Mouse (Mus musculus) kidney, embryonic 16.5 days (tissue): ENCODE measurements around the gene Lyz1. TPM values are rescaled to one million over a fixed set of nuclear protein-coding genes. Genes with fewer than 3 reads are reported as not detected.
"Not testable (repeated sequence)": the region's sequence is repeated elsewhere in the genome, so short reads cannot be mapped to it uniquely, and the experiment has no call there.

Source experiments
- ATAC-seq: fragments of 200-750 bp; cut with Nextera tagmentation; 2 replicates; pipeline ENCODE4 v1.8.0; 2017; ENCODE audit warnings: moderate TSS enrichment; ENCODE audit not compliant: low FRiP score, low TSS enrichment
- H3K27ac ChIP-seq: fragments of 300-500 bp; sonication (generic); 2 replicates; pipeline ENCODE4 v1.5.1; 2014; ENCODE audit warnings: low read length
- H3K27me3 ChIP-seq: fragments of 300-500 bp; sonication (generic); 2 replicates; pipeline ENCODE4 v1.6.1; 2014; ENCODE audit warnings: low read length, control low read depth, mixed read lengths; ENCODE audit not compliant: insufficient read depth
- H3K36me3 ChIP-seq: fragments of 300-500 bp; sonication (generic); 2 replicates; pipeline ENCODE4 v1.6.1; 2014; ENCODE audit warnings: low read length, control low read depth, mixed read lengths; ENCODE audit not compliant: insufficient read depth
- H3K4me1 ChIP-seq: fragments of 300-500 bp; sonication (generic); 2 replicates; pipeline ENCODE4 v1.6.1; 2014; ENCODE audit warnings: low read length, control low read depth, mixed read lengths; ENCODE audit not compliant: insufficient read depth
- H3K4me2 ChIP-seq: fragments of 300-500 bp; sonication (generic); replicated peaks from 2 replicates; pipeline ENCODE4 v1.6.1; 2014; ENCODE audit warnings: low read depth, low read length
- H3K4me3 ChIP-seq: fragments of 300-500 bp; sonication (generic); 2 replicates; pipeline ENCODE4 v1.5.1; 2014; ENCODE audit warnings: mild to moderate bottlenecking, low read length
- H3K9ac ChIP-seq: fragments of 300-500 bp; sonication (generic); replicated peaks from 2 replicates; pipeline ENCODE4 v1.6.1; 2014; ENCODE audit warnings: low read length
- H3K9me3 ChIP-seq: fragments of 300-500 bp; sonication (generic); 2 replicates; pipeline ENCODE4 v1.6.1; 2016; ENCODE audit warnings: low read length, control low read depth
- WGBS: fragments of 180-500 bp; shearing (Covaris S2); extraction: QIAGEN DNeasy Blood & Tissue Kit; methylation state at CpG from one replicate; pipeline ENCODE4 v1.1.7; 2014; 5-methylcytosine and 5-hydroxymethylcytosine counted together
- polyA plus RNA-seq: library from polyadenylated mRNA; unstranded; fragments of >200 nt; fragmentation: Nextera tagmentation; extraction: Ambion mirVana; gene quantifications from 2 replicates; pipeline ENCODE4 v1.2.1, GENCODE M21; 2015

The Lyz1 gene
- polyA plus RNA-seq, 1 experiment from 2014 or later: not detected

- no peak overlapping the region for H3K9ac ChIP-seq
- no peaks in the 10 kb centered on the region for H3K27me3 ChIP-seq
- ATAC-seq: no peak
- no peaks in the 10 kb centered on the region for H3K9me3 ChIP-seq
- no peak overlapping the region for H3K4me2 ChIP-seq
- no peaks in the 10 kb centered on the region for H3K4me1 ChIP-seq
- no peaks in the 10 kb centered on the region for H3K36me3 ChIP-seq
- H3K27ac ChIP-seq: no peak overlapping the region
- WGBS: 81% methylated on average over 7 of the region's 7 CpGs
- H3K4me3 ChIP-seq: no peak overlapping the region
Measured at GRCm38 (mm10) chr10:117281381-117281920, 11.2 kb downstream of the Lyz1 start.

- Histone ChIP-seq H3K27ac (no peak overlapping the region), H3K9me3 (no peaks in the 10 kb centered on the region), H3K4me3 (no peak overlapping the region), H3K4me2 (no peak overlapping the region), H3K36me3 (no peaks in the 10 kb centered on the region), H3K4me1 (no peaks in the 10 kb centered on the region), H3K27me3 (no peaks in the 10 kb centered on the region), H3K9ac (no peak overlapping the region)
- ATAC-seq: no peak
- WGBS: 55% methylated on average over 1 of the region's 1 CpGs
Measured at GRCm38 (mm10) chr10:117280000-117280399, 12.7 kb downstream of the Lyz1 start.

- not testable (repeated sequence) for H3K27me3 ChIP-seq, H3K9ac ChIP-seq, H3K4me1 ChIP-seq, H3K4me2 ChIP-seq, H3K36me3 ChIP-seq, H3K4me3 ChIP-seq, H3K9me3 ChIP-seq, ATAC-seq, H3K27ac ChIP-seq
- 64% methylated on average over 2 of the region's 2 CpGs for WGBS
Measured at GRCm38 (mm10) chr10:117278510-117278909, 14.2 kb downstream of the Lyz1 start.

GRCm38 (mm10) chr10:117277779-117278178, 14.9 kb downstream of the Lyz1 start:
- 85% methylated on average over 9 of the region's 9 CpGs for WGBS
- not testable (repeated sequence) for H3K4me1 ChIP-seq, H3K4me3 ChIP-seq, ATAC-seq, H3K27me3 ChIP-seq, H3K36me3 ChIP-seq, H3K9ac ChIP-seq, H3K9me3 ChIP-seq, H3K4me2 ChIP-seq, H3K27ac ChIP-seq

- ATAC-seq: no peak
- H3K4me3 ChIP-seq: no peak overlapping the region
Measured at GRCm38 (mm10) chr10:117275681-117276369, 16.8 kb downstream of the Lyz1 start.

GRCm38 (mm10) chr10:117274645-117275044, 18.0 kb downstream of the Lyz1 start:
- not testable (repeated sequence) for H3K27ac ChIP-seq, ATAC-seq, H3K9ac ChIP-seq, H3K27me3 ChIP-seq, H3K4me2 ChIP-seq, H3K36me3 ChIP-seq, H3K4me1 ChIP-seq, H3K4me3 ChIP-seq, H3K9me3 ChIP-seq
- whole genome bisulfite sequencing: 79% methylated on average over 2 of the region's 7 CpGs

More at GRCm38 (mm10) chr10:117275681-117276369, 16.8 kb downstream of the Lyz1 start:
- Histone ChIP-seq H3K36me3 (no peaks in the 10 kb centered on the region), H3K9ac (no peak overlapping the region), H3K4me1 (no peaks in the 10 kb centered on the region), H3K4me2 (no peak overlapping the region), H3K27ac (no peak overlapping the region), H3K27me3 (no peaks in the 10 kb centered on the region), H3K9me3 (no peaks in the 10 kb centered on the region)
- WGBS: 84% methylated on average over 10 of the region's 10 CpGs

- no peak overlapping the region for H3K4me2 ChIP-seq
- H3K4me3 ChIP-seq: no peak overlapping the region
- H3K9ac ChIP-seq: no peak overlapping the region
- no peaks in the 10 kb centered on the region for H3K36me3 ChIP-seq
- H3K27me3 ChIP-seq: no peaks in the 10 kb centered on the region
- H3K9me3 ChIP-seq: no peaks in the 10 kb centered on the region
- H3K27ac ChIP-seq: no peak overlapping the region
- ATAC-seq: no peak
- no peaks in the 10 kb centered on the region for H3K4me1 ChIP-seq
Measured at GRCm38 (mm10) chr10:117272023-117272422, 20.6 kb downstream of the Lyz1 start.

GRCm38 (mm10) chr10:117259870-117260269, 32.8 kb downstream of the Lyz1 start:
- H3K4me2 ChIP-seq: no peak overlapping the region
- 0 out of 2 replicates have a peak, but pooled peaks cover 3% of the 10 kb centered on the region for H3K9me3 ChIP-seq
- no peaks in the 10 kb centered on the region for H3K36me3 ChIP-seq
- no peak overlapping the region for H3K9ac ChIP-seq
- H3K4me1 ChIP-seq: no peaks in the 10 kb centered on the region
- no peak overlapping the region for H3K27ac ChIP-seq
- ATAC-seq: no peak
- no peak overlapping the region for H3K4me3 ChIP-seq
- no peaks in the 10 kb centered on the region for H3K27me3 ChIP-seq

GRCm38 (mm10) chr10:117238603-117239002, 54.1 kb downstream of the Lyz1 start, which contains the start of gene 9530003J23Rik:
Gene 9530003J23Rik, minus strand, starts transcription at chr10:117238703.
- 86% methylated on average over 12 of the region's 12 CpGs for WGBS
- no peaks in the 10 kb centered on the region for H3K27me3 ChIP-seq
- no peaks in the 10 kb centered on the region for H3K9me3 ChIP-seq
- H3K27ac ChIP-seq: no peak within 1 kb of the TSS
- H3K4me1 ChIP-seq: peaks cover 3% of the 10 kb centered on the region; the same call in 1 of the 2 replicates
- no peak within 1 kb of the TSS for H3K4me3 ChIP-seq
- no peaks in the 10 kb centered on the region for H3K36me3 ChIP-seq
- no peak within 1 kb of the TSS for H3K4me2 ChIP-seq
- H3K9ac ChIP-seq: no peak within 1 kb of the TSS
- ATAC-seq: no peak
